Comparison of ENCODE assay signal across 19 mouse cellular contexts in the genomic region with DNA sequence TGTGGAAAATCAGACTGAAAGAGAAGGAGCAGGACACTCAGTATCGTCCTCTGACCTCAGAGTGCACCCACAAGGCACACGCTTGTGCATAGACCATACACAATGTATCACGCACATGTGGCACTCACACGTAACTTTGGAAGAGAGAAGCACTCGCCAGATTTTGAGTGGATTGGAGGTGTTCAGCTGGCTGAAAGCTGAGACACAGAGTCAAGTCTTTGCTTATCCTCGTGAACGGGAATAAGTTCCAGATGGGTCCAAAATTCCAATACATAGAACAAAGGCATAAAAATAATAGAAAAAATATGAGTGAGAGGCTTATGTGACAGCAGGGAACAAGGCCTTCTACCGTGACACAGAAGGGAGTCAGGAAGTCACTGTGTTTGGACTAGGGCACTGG. TPM values are rescaled to one million over a fixed set of nuclear protein-coding genes. Genes with fewer than 3 reads are reported as not detected.
DNase-seq lines count a peak whose midpoint lies in the region; ATAC-seq and TF ChIP-seq lines count a peak whose summit lies in the region.
"Had no signal": no experiment of that assay in that cellular context is flagged by ENCODE, and none has a peak within 500 bp of the region (broad histone marks: within the 10 kb centered on the region; RNA-seq: fewer than 3 reads in every experiment).

No protein-coding gene starts in this region.

- H3K4me2 ChIP-seq in midbrain, postnatal 0 days (ENCODE audit: low read depth, low read length, poor library complexity, severe bottlenecking) = no peak overlapping the region
- H3K4me2 ChIP-seq: forebrain, embryonic 12.5 days; heart, embryonic 13.5 days; liver, embryonic 12.5 days; lung, embryonic 14.5 days; midbrain, embryonic 13.5 days; stomach, embryonic 15.5 days had no signal

- peak; percentile 57 for DNase-seq in embryo, embryonic 11 days
- no peak for DNase-seq in embryo, embryonic 9.5 days (ENCODE audit: extremely low spot score)
- no peak for DNase-seq in midbrain, embryonic 10.5 days (ENCODE audit: low spot score)
- DNase-seq in midbrain, postnatal 0 days (ENCODE audit: low spot score) = no peak
- DNase-seq in limb, embryonic 10.5 days (ENCODE audit: low spot score) = no peak
- no peak for DNase-seq in urinary bladder, postnatal 10 days (ENCODE audit: low spot score)
- no peak for DNase-seq in heart, postnatal 25 days (ENCODE audit: low spot score)
- DNase-seq: adrenal gland, adult 2 months; cerebellum, adult 9-11 months; lung, embryonic 14.5 days; right cerebral cortex, adult 18-20 months had no signal

- ATAC-seq in midbrain, postnatal 0 days (ENCODE audit: low FRiP score) = no peak
- ATAC-seq in CD4-positive, CD25-positive, alpha-beta regulatory T cell, adult 4 months = no peak
- ATAC-seq: liver, embryonic 12.5 days; midbrain, embryonic 13.5 days had no signal

- H3K27me3 ChIP-seq in midbrain, embryonic 10.5 days (ENCODE audit: low read depth, poor library complexity, severe bottlenecking) = no peaks in the 10 kb centered on the region
- no peaks in the 10 kb centered on the region for H3K27me3 ChIP-seq in midbrain, postnatal 0 days (ENCODE audit: insufficient read depth, low read length)
- H3K27me3 ChIP-seq in limb, embryonic 10.5 days (ENCODE audit: low read depth, poor library complexity, severe bottlenecking) = no peaks in the 10 kb centered on the region
- H3K27me3 ChIP-seq: CH12.LX; forebrain, embryonic 12.5 days; heart, embryonic 13.5 days; liver, embryonic 12.5 days; midbrain, embryonic 13.5 days; stomach, embryonic 15.5 days had no signal

- no peak overlapping the region for H3K4me3 ChIP-seq in midbrain, embryonic 10.5 days
- H3K4me3 ChIP-seq in midbrain, postnatal 0 days (ENCODE audit: low read depth, low read length) = no peak overlapping the region
- H3K4me3 ChIP-seq in limb, embryonic 10.5 days = no peak overlapping the region
- H3K4me3 ChIP-seq: forebrain, embryonic 12.5 days; heart, embryonic 13.5 days; liver, embryonic 12.5 days; midbrain, embryonic 13.5 days; stomach, embryonic 15.5 days had no signal

- no peaks in the 10 kb centered on the region for H3K9me3 ChIP-seq in midbrain, embryonic 10.5 days (replicated peaks)
- H3K9me3 ChIP-seq in midbrain, postnatal 0 days (ENCODE audit: low read length) = no peaks in the 10 kb centered on the region
- H3K9me3 ChIP-seq in limb, embryonic 10.5 days (replicated peaks) = no peaks in the 10 kb centered on the region
- H3K9me3 ChIP-seq: forebrain, embryonic 12.5 days; heart, embryonic 13.5 days; liver, embryonic 12.5 days; midbrain, embryonic 13.5 days; stomach, embryonic 15.5 days had no signal

- WGBS in midbrain, embryonic 10.5 days = 83% methylated on average over 8 of the region's 8 CpGs
- whole genome bisulfite sequencing in midbrain, postnatal 0 days = 80% methylated on average over 8 of the region's 8 CpGs
- 43% methylated on average over 8 of the region's 8 CpGs for WGBS in limb, embryonic 10.5 days

- peaks cover 12% of the 10 kb centered on the region for H3K4me1 ChIP-seq in midbrain, embryonic 10.5 days
- H3K4me1 ChIP-seq in midbrain, postnatal 0 days (ENCODE audit: insufficient read depth, low read length) = no peaks in the 10 kb centered on the region
- H3K4me1 ChIP-seq in limb, embryonic 10.5 days = peaks cover 30% of the 10 kb centered on the region
- H3K4me1 ChIP-seq: forebrain, embryonic 12.5 days; heart, embryonic 13.5 days; liver, embryonic 12.5 days; midbrain, embryonic 13.5 days had no signal

- H3K9ac ChIP-seq in midbrain, postnatal 0 days (replicated peaks; ENCODE audit: low read length, poor library complexity, severe bottlenecking) = no peak overlapping the region
- H3K9ac ChIP-seq: forebrain, embryonic 12.5 days; heart, embryonic 13.5 days; liver, embryonic 12.5 days; lung, embryonic 14.5 days; midbrain, embryonic 13.5 days; stomach, embryonic 15.5 days had no signal

- no peaks in the 10 kb centered on the region for H3K36me3 ChIP-seq in midbrain, embryonic 10.5 days
- no peaks in the 10 kb centered on the region for H3K36me3 ChIP-seq in midbrain, postnatal 0 days (ENCODE audit: insufficient read depth, low read length)
- H3K36me3 ChIP-seq in limb, embryonic 10.5 days = no peaks in the 10 kb centered on the region
- H3K36me3 ChIP-seq: forebrain, embryonic 12.5 days; heart, embryonic 13.5 days; liver, embryonic 12.5 days; midbrain, embryonic 13.5 days; stomach, embryonic 15.5 days had no signal

- 0 out of 2 replicates have a peak overlapping the region, but pooled peaks have one; percentile 38 for H3K27ac ChIP-seq in midbrain, embryonic 10.5 days (replicated peaks)
- no peak overlapping the region for H3K27ac ChIP-seq in midbrain, postnatal 0 days (ENCODE audit: low read depth, low read length)
- H3K27ac ChIP-seq in limb, embryonic 10.5 days = peak overlapping the region; percentile 63; the same call in 1 of the 2 replicates
- H3K27ac ChIP-seq: forebrain, embryonic 12.5 days; heart, embryonic 13.5 days; liver, embryonic 12.5 days; macrophage; midbrain, embryonic 13.5 days; stomach, embryonic 15.5 days had no signal

- no peak for TF ChIP-seq CTCF in midbrain, postnatal 0 days (IDR thresholded peaks at IDR 0.05)

- intact Hi-C loops in heart, postnatal 25 days (cut with DNase I) = no loop called here

RNA-seq across cellular contexts. Expression of gene Sh3bp4, which starts 36.6 kb away (rescaled TPM):
- 23.8 and 25.1 TPM in 2 replicates for polyA plus RNA-seq in midbrain, embryonic 10.5 days (2016; fragmentation: Nextera tagmentation; extraction: Ambion mirVana)
- total RNA-seq in midbrain, postnatal 0 days (2014; rRNA removed) = 22.0 and 26.5 TPM in 2 replicates
- polyA plus RNA-seq in midbrain, postnatal 0 days (2015; fragmentation: Nextera tagmentation; extraction: Ambion mirVana) = 10.3 and 11.0 TPM in 2 replicates
- 25.9 and 26.9 TPM in 2 replicates for polyA plus RNA-seq in limb, embryonic 10.5 days (2016; fragmentation: Nextera tagmentation; extraction: Ambion mirVana)
- total RNA-seq in heart, postnatal 25 days (2021) = 10 to 100 TPM; 10.5 to 13.2 TPM
- polyA plus RNA-seq in CD4-positive, CD25-positive, alpha-beta regulatory T cell, adult 4 months (2017; shearing (Covaris generic)) = 1 to 10 TPM in 1 of 2 experiments, under 1 TPM in 1; 0.19 to 1.3 TPM
- total RNA-seq: CH12.LX had no signal
